Mouse (Mus musculus) effector memory CD4-positive, alpha-beta T cell, adult 7 months (primary cell): Measurements from ENCODE around the gene Csf3r. TPM values are rescaled to one million over a fixed set of nuclear protein-coding genes. Genes with fewer than 3 reads are reported as not detected.

Experiments
- polyA plus RNA-seq: library from polyadenylated mRNA; unstranded; fragments of 100-300 nt; shearing (Covaris generic); gene quantifications from one replicate; pipeline ENCODE4 v1.2.1, GENCODE M21; 2017

Gene Csf3r
- polyA plus RNA-seq = 0.56 TPM

DNA sequence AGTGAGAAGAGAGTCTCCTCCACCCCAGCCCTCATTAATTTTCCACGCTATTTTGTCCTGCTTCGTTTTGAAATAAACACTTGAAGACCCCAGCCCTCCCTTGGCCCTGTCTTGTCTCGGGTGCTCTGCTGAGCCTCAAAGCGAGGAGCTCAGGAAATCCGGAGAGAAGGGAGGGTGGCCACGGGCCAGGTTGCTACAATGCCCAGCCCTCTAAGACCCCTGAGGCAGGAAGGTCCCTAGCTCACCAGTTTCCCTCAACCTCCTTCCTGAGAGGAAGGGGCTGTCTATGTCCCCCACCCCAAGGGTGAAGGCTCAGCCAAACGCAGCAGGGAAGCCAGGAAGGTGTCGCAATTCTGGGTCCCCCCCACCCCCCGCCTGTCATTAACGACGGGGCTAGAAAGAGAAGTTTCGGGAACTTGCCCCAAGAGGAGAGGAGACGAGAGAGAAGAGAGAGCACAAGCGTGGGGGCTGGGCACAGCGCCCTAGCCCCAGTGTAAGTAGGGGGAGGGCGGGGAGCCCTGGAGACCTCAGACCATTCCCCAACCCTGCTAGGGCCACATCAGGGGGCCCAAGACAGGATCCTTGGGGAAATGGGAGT is at the start of gene Csf3r:
Gene Csf3r, plus strand, starts transcription at position 248 of the 598 bp plus-strand sequence.

DNA sequence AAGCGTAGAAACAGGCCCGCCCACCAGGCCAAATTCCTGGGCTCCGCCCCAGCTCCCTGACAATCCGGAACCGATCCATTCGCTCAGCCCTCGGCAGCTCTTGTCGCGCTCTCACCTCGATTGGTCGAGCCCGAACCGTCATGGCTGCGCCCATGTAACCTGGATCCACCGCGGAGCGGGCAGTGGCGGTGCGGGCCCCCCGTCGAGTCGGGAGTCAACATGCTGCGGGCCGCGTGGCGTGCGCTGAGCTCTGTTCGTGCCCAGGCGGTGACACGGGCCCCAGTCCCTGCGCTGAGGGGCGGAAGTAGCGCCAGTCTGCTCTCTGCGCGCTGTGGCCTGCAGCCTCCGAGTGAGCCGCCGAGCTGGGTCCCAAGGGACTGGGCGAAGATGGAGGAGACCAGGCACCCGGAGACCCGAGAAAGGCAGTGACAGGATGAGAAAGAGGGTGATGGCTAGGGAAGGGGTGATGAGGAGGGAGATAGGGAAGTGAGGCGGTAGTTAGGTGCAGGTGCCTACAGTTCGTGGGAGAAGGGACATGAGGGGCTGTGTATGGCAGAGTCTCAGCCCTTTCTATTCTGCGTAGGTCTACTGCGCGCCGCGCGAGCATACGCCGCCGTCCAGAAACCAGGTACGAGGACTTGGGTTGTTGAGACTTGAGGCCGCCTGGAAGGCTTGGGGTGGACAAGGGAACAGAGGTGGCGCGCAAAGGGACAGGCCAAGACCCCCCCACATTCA is 22.7 kb downstream of the Csf3r start, which contains the start of gene Mrps15:
Gene Mrps15, plus strand, starts transcription at position 75 of the 735 bp plus-strand sequence.

GRCm38 (mm10) chr4:126058134-126058996 is 34.0 kb downstream of the Csf3r start, which contains the start of gene Oscp1:
Gene Oscp1 (plus strand): TSS chr4:126058565.

Other genes starting within 250 kb of the Csf3r start
- gene Mrps15, start 22.4 kb downstream of the Csf3r start, polyA plus RNA-seq = 74.8 TPM
- gene Oscp1, start 34.0 kb downstream of the Csf3r start, polyA plus RNA-seq = 0.51 TPM
- gene Lsm10, start 72.1 kb downstream of the Csf3r start, polyA plus RNA-seq = 22.3 TPM
- gene Stk40, start 79.4 kb downstream of the Csf3r start, polyA plus RNA-seq = 66.4 TPM
- gene Eva1b, start 123.2 kb downstream of the Csf3r start, polyA plus RNA-seq = 12.7 TPM
- gene Sh3d21, start 138.9 kb downstream of the Csf3r start, polyA plus RNA-seq = 0.73 TPM
- gene Thrap3, start 178.2 kb downstream of the Csf3r start, polyA plus RNA-seq = 221 TPM
- gene Map7d1, start 231.8 kb downstream of the Csf3r start, polyA plus RNA-seq = 44.2 TPM
- 65.2 TPM for gene Trappc3, start 237.8 kb downstream of the Csf3r start, polyA plus RNA-seq